Mouse (Mus musculus): ENCODE data around the gene Mtmr1.

Mtmr1 gene

GRCm38 (mm10) chrX:71427491-71427890 is 62.9 kb downstream of the Mtmr1 start:
- TF ChIP-seq GATA4 (IDR thresholded peaks at IDR 0.05; ENCODE audit: insufficient replicate concordance, low read length) = no peak

- no peak for TF ChIP-seq GATA4 (IDR thresholded peaks at IDR 0.05; ENCODE audit: insufficient replicate concordance, low read length)
Measured at GRCm38 (mm10) chrX:71430900-71431299, 66.3 kb downstream of the Mtmr1 start.

- TF ChIP-seq GATA4 (IDR thresholded peaks at IDR 0.05; ENCODE audit: insufficient replicate concordance, low read length) = no peak
Measured at GRCm38 (mm10) chrX:71434448-71434847, 69.9 kb downstream of the Mtmr1 start.

- no peak for TF ChIP-seq GATA4 (IDR thresholded peaks at IDR 0.05; ENCODE audit: insufficient replicate concordance, low read length)
Measured at GRCm38 (mm10) chrX:71434860-71435259, 70.3 kb downstream of the Mtmr1 start.

GRCm38 (mm10) chrX:71435542-71435941 is 71.0 kb downstream of the Mtmr1 start:
- TF ChIP-seq GATA4 (IDR thresholded peaks at IDR 0.05; ENCODE audit: insufficient replicate concordance, low read length) = no peak

- no peak for TF ChIP-seq GATA4 (IDR thresholded peaks at IDR 0.05; ENCODE audit: insufficient replicate concordance, low read length)
Measured at GRCm38 (mm10) chrX:71439473-71439872, 74.9 kb downstream of the Mtmr1 start.

GRCm38 (mm10) chrX:71442916-71443315 is 78.4 kb downstream of the Mtmr1 start:
- TF ChIP-seq GATA4 (IDR thresholded peaks at IDR 0.05; ENCODE audit: insufficient replicate concordance, low read length) = no peak

- no peak for TF ChIP-seq GATA4 (IDR thresholded peaks at IDR 0.05; ENCODE audit: insufficient replicate concordance, low read length)
Measured at GRCm38 (mm10) chrX:71456078-71456737, 91.6 kb downstream of the Mtmr1 start.

- no peak for TF ChIP-seq GATA4 (IDR thresholded peaks at IDR 0.05; ENCODE audit: insufficient replicate concordance, low read length)
Measured at GRCm38 (mm10) chrX:71464138-71464826, 99.7 kb downstream of the Mtmr1 start.

GRCm38 (mm10) chrX:71465417-71465816 is 100.9 kb downstream of the Mtmr1 start:
- TF ChIP-seq GATA4 (IDR thresholded peaks at IDR 0.05; ENCODE audit: insufficient replicate concordance, low read length) = no peak

- no peak for TF ChIP-seq GATA4 (IDR thresholded peaks at IDR 0.05; ENCODE audit: insufficient replicate concordance, low read length)
Measured at GRCm38 (mm10) chrX:71467491-71467890, 102.9 kb downstream of the Mtmr1 start.
